8 mouse cellular contexts compared by ENCODE assay signal in the genomic region with DNA sequence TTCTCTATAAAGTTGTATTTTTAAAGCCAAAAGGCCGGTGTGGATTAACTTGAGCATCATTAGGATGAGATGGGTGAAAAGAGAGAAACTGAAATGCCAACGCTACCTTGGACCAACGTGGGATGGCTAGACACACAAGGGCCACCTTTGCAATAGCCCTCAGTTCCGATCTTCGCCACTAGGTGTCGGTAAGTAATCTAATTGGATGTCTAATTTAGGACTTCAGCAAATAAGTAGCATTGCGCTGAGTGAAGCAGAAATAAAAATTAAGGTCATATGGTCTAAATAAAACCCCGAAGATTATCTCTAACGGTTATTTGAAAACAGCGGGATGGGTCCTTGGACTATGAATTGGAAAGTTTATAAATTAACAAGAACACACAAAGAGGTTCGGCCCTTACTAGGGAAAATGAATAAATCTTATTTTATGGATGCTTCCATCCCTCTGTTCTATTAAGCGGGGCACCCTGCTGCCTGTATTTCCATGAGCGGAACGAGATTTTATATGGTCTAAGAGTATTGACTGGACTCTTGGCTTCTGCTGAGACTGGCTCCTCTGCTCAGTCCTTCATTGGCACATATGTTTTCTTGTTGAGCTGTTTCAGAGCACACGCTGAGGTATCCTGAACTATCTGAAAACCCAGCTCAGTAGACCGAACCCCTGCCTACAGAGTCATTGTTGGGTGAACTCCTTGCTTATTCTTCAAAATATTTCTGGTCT.
DNase-seq lines count a peak whose midpoint lies in the region; ATAC-seq and TF ChIP-seq lines count a peak whose summit lies in the region.

No protein-coding gene starts in this region.

- no peaks in the 10 kb centered on the region for H3K36me3 ChIP-seq in hindbrain, embryonic 10.5 days
- H3K36me3 ChIP-seq in hindbrain, embryonic 12.5 days: no peaks in the 10 kb centered on the region
- H3K36me3 ChIP-seq in midbrain, embryonic 16.5 days (ENCODE audit: control insufficient read depth, insufficient read depth, low read length): no peaks in the 10 kb centered on the region
- no peaks in the 10 kb centered on the region for H3K36me3 ChIP-seq in spleen, adult 2 months (ENCODE audit: control insufficient read depth, insufficient read depth, low read length)

- no peaks in the 10 kb centered on the region for H3K27me3 ChIP-seq in hindbrain, embryonic 10.5 days (ENCODE audit: insufficient read depth, poor library complexity, severe bottlenecking)
- H3K27me3 ChIP-seq in hindbrain, embryonic 12.5 days: no peaks in the 10 kb centered on the region
- no peaks in the 10 kb centered on the region for H3K27me3 ChIP-seq in cerebellum, adult 2 months (ENCODE audit: control insufficient read depth, insufficient read depth, low read length)
- H3K27me3 ChIP-seq in midbrain, embryonic 16.5 days (ENCODE audit: control insufficient read depth, insufficient read depth, low read depth, low read length): no peaks in the 10 kb centered on the region
- no peaks in the 10 kb centered on the region for H3K27me3 ChIP-seq in spleen, adult 2 months (ENCODE audit: control insufficient read depth, insufficient read depth, low read length)

- TF ChIP-seq POLR2A in cerebellum, adult 2 months (IDR thresholded peaks at IDR 0.05; ENCODE audit: borderline replicate concordance, insufficient read depth, low read length): no peak
- no peak for TF ChIP-seq POLR2A in spleen, adult 2 months (IDR thresholded peaks at IDR 0.05; ENCODE audit: low read depth, low read length)

- H3K9ac ChIP-seq in hindbrain, embryonic 12.5 days: no peak overlapping the region
- no peak overlapping the region for H3K9ac ChIP-seq in midbrain, embryonic 16.5 days (ENCODE audit: low read depth, low read length)

- 49% methylated on average over 16 of the region's 16 CpGs for WGBS in hindbrain, embryonic 10.5 days
- 42% methylated on average over 16 of the region's 16 CpGs for WGBS in hindbrain, embryonic 12.5 days
- WGBS in cerebellum, adult 2 months: 23% methylated on average over 16 of the region's 16 CpGs
- 35% methylated on average over 16 of the region's 16 CpGs for WGBS in midbrain, embryonic 16.5 days
- WGBS in spleen, adult 2 months: 39% methylated on average over 16 of the region's 16 CpGs

- H3K9me3 ChIP-seq in hindbrain, embryonic 10.5 days: no peaks in the 10 kb centered on the region
- no peaks in the 10 kb centered on the region for H3K9me3 ChIP-seq in hindbrain, embryonic 12.5 days (replicated peaks)
- no peaks in the 10 kb centered on the region for H3K9me3 ChIP-seq in midbrain, embryonic 16.5 days (replicated peaks; ENCODE audit: control insufficient read depth, low read length, poor library complexity, severe bottlenecking)

- H3K4me2 ChIP-seq in hindbrain, embryonic 12.5 days (replicated peaks): no peak overlapping the region
- no peak overlapping the region; the same call in 1 of the 2 replicates for H3K4me2 ChIP-seq in midbrain, embryonic 16.5 days (ENCODE audit: low read length)

- no peaks in the 10 kb centered on the region; the same call in 1 of the 2 replicates for H3K4me1 ChIP-seq in hindbrain, embryonic 10.5 days (replicated peaks)
- H3K4me1 ChIP-seq in hindbrain, embryonic 12.5 days: no peaks in the 10 kb centered on the region
- no peaks in the 10 kb centered on the region for H3K4me1 ChIP-seq in cerebellum, adult 2 months (ENCODE audit: control insufficient read depth, insufficient read depth, low read length)
- H3K4me1 ChIP-seq in midbrain, embryonic 16.5 days (ENCODE audit: control insufficient read depth, insufficient read depth, low read length): no peaks in the 10 kb centered on the region; the same call in 1 of the 2 replicates
- H3K4me1 ChIP-seq in spleen, adult 2 months (ENCODE audit: control insufficient read depth, insufficient read depth, insufficient read length): no peaks in the 10 kb centered on the region

- ATAC-seq in hindbrain, embryonic 12.5 days (ENCODE audit: low FRiP score): no peak
- ATAC-seq in midbrain, embryonic 16.5 days: peak; percentile 45; the same call in 1 of the 2 replicates

- no peak overlapping the region for H3K4me3 ChIP-seq in hindbrain, embryonic 10.5 days
- H3K4me3 ChIP-seq in hindbrain, embryonic 12.5 days: no peak overlapping the region
- no peak overlapping the region for H3K4me3 ChIP-seq in cerebellum, adult 2 months (replicated peaks; ENCODE audit: insufficient read depth, low read depth, low read length)
- H3K4me3 ChIP-seq in midbrain, embryonic 16.5 days (ENCODE audit: low read depth, low read length): no peak overlapping the region
- no peak overlapping the region for H3K4me3 ChIP-seq in spleen, adult 2 months (ENCODE audit: extremely low read depth, insufficient read depth, insufficient read length)

- peak; percentile 59 for DNase-seq in hindbrain, embryonic 10.5 days (ENCODE audit: low spot score)
- DNase-seq in cerebellum, adult 2 months: peak; percentile 60 to 74
- peak; percentile 61 to 96 for DNase-seq in frontal cortex, adult 2 months (ENCODE audit: extremely low spot score in 1 of 2, low spot score in 1 of 2)
- DNase-seq in hindlimb bud, embryonic 11.5 days (ENCODE audit: extremely low spot score, low read depth, low spot score): peak; percentile 62
- peak; percentile 84 to 93 for DNase-seq in left cerebral cortex, adult 18-20 months (ENCODE audit: low spot score in 2 of 2)
- peak; percentile 61 to 83 for DNase-seq in spleen, adult 2 months (ENCODE audit: low read depth in 1 of 2, low spot score in 2 of 2)

- TF ChIP-seq CTCF in cerebellum, adult 2 months (IDR thresholded peaks at IDR 0.05; ENCODE audit: borderline replicate concordance, insufficient read depth, low read depth, low read length): peak; percentile 89
- peak; percentile 76; the same call in 1 of the 2 replicates for TF ChIP-seq CTCF in spleen, adult 2 months (IDR thresholded peaks at IDR 0.05; ENCODE audit: extremely low read depth, insufficient read depth, insufficient read length, insufficient replicate concordance)

- no peak overlapping the region for H3K27ac ChIP-seq in hindbrain, embryonic 10.5 days
- no peak overlapping the region for H3K27ac ChIP-seq in hindbrain, embryonic 12.5 days
- H3K27ac ChIP-seq in cerebellum, adult 2 months (ENCODE audit: insufficient read depth, low read length): no peak overlapping the region
- no peak overlapping the region for H3K27ac ChIP-seq in midbrain, embryonic 16.5 days (ENCODE audit: low read length)
- H3K27ac ChIP-seq in spleen, adult 2 months (ENCODE audit: insufficient read depth, low read length): no peak overlapping the region
